Mouse (Mus musculus) forebrain, embryonic 10.5 days (tissue): ENCODE results near the gene Tmem102. TPM values are rescaled to one million over a fixed set of nuclear protein-coding genes. Genes with fewer than 3 reads are reported as not detected.

Source experiments
- DNase-seq: peaks from one replicate; pipeline ENCODE4 v3.0.0-alpha.2; 2017; ENCODE audit warnings: low spot score; ENCODE audit errors: extremely low spot score
- H3K27ac ChIP-seq: fragments of 300-500 bp; sonication (generic); 2 replicates; pipeline ENCODE4 v1.5.1; 2016; ENCODE audit warnings: mild to moderate bottlenecking
- H3K27me3 ChIP-seq: fragments of 300-500 bp; sonication (generic); 2 replicates; pipeline ENCODE4 v1.6.1; 2016; ENCODE audit warnings: mild to moderate bottlenecking; ENCODE audit not compliant: poor library complexity, severe bottlenecking
- H3K36me3 ChIP-seq: fragments of 300-500 bp; sonication (generic); replicated peaks from 2 replicates; pipeline ENCODE4 v1.6.1; 2016; ENCODE audit warnings: mild to moderate bottlenecking, moderate library complexity
- H3K4me1 ChIP-seq: fragments of 300-500 bp; sonication (generic); 2 replicates; pipeline ENCODE4 v1.6.1; 2016
- H3K4me3 ChIP-seq: fragments of 300-500 bp; sonication (generic); 2 replicates; pipeline ENCODE4 v1.5.1; 2016; ENCODE audit warnings: mild to moderate bottlenecking, moderate library complexity
- H3K9me3 ChIP-seq: fragments of 300-500 bp; sonication (generic); 2 replicates; pipeline ENCODE4 v1.6.1; 2016; ENCODE audit warnings: mild to moderate bottlenecking, moderate library complexity
- WGBS: fragments of 180-500 bp; shearing (Covaris S2); methylation state at CpG from one replicate; pipeline ENCODE4 v1.1.7; 2016; 5-methylcytosine and 5-hydroxymethylcytosine counted together
- polyA plus RNA-seq: library from polyadenylated mRNA; unstranded; fragments of >200 nt; fragmentation: Nextera tagmentation; extraction: Ambion mirVana; gene quantifications from 2 replicates; pipeline ENCODE4 v1.2.1, GENCODE M21; 2016

Tmem102 gene
- polyA plus RNA-seq, 1 experiment from 2014 or later, result 0.95 TPM

DNA sequence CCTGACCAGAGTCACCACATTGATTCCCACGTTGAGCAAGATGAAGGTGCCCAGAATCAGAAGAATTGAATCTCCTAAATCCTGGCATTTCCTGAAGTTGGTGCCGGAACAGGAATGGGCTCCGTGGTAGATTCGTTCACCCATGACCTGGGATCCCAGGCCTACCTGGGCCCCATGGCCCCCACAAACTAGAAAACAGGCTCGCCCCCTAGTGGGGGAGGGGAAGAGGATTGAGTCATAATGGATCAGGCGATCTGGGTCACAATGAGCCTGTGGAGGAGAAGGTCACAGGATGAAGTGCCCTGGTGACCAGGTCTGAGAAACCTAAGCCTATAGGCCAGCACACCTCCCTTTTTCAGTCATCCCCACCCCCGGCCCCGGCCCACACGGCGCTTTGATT is 9.7 kb upstream of the Tmem102 start, which contains the start of gene Gm39566:
Gm39566 (minus strand) TSS at position 144 of the 400 bp plus-strand sequence.
- Histone ChIP-seq H3K27me3 (no peaks in the 10 kb centered on the region), H3K4me3 (no peak within 1 kb of the TSS), H3K36me3 (no peaks in the 10 kb centered on the region), H3K9me3 (peaks cover 19% of the 10 kb centered on the region), H3K27ac (no peak within 1 kb of the TSS), H3K4me1 (no peaks in the 10 kb centered on the region)
- 65% methylated on average over 10 of the region's 10 CpGs for WGBS
- no peak for DNase-seq

DNA sequence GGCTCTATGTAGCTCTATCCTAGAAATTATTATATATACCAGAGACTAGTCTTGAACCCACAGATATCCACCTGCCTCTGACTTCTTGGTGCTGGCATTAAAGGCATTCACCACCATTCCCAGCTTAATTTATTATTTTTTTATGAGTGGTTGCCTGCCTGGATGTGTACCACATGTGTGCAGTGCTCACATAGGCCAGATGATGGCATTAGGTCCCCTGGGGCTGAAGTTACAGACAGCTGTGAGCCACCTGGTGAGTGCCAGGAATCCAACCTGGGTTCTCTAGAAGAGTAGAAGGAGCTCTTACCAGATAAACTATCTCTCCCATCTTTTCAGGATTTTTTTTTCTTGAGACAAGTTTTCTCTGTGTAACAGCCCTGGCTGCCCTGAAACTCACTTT is 4.9 kb upstream of the Tmem102 start:
- Histone ChIP-seq H3K27ac (no peak overlapping the region), H3K4me1 (peaks cover 4% of the 10 kb centered on the region; the same call in 1 of the 2 replicates), H3K9me3 (peaks cover 5% of the 10 kb centered on the region; the same call in 1 of the 2 replicates), H3K27me3 (peaks cover 28% of the 10 kb centered on the region), H3K36me3 (no peaks in the 10 kb centered on the region), H3K4me3 (no peak overlapping the region)
- DNase-seq, result no peak

DNA sequence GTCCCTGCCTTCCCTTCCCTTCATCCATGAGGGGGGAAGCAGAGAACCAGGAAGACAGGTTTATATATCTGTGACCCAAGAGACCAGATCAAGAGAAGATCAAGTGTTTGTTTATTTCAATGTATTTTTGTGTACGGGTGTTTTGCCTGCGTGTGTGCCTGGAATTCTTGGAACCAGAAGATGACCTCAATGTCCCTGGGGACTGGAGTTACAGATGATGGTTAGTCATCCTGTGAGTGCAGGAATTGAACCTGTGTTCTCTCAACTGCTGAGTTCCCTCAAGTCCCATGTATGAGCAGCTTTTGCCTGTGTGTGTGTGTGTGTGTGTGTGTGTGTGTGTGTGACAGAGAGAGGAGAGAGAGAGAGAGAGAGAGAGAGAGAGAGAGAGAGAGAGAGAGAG is 2.2 kb upstream of the Tmem102 start:
- Histone ChIP-seq H3K4me1 (peaks cover 30% of the 10 kb centered on the region), H3K36me3 (no peaks in the 10 kb centered on the region), H3K9me3 (peaks cover 5% of the 10 kb centered on the region; the same call in 1 of the 2 replicates), H3K4me3 (no peak overlapping the region), H3K27ac (no peak overlapping the region), H3K27me3 (peaks cover 55% of the 10 kb centered on the region)
- DNase-seq, result no peak
- WGBS, result 85% methylated on average over 2 of the region's 2 CpGs

DNA sequence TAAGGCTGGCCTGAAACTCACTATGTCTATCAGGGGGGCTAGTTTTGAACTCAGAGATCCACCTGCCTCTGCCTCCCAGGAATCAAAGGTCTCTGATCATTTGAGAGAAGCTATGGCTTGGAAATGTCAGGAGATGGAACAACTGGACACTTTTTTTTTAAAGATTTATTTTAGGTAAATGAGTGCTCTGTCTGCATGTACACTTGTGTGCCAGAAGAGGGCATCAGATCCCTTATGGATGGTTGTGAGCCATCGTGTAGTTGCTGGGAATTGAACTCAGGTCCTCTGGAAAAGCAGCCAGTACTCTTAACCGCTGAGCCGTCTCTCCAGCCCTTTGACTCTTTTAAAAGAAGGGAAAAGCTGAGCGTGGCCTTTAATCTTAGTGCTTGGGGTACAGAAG is 954 bp upstream of the Tmem102 start:
- peaks cover 67% of the 10 kb centered on the region for H3K27me3 ChIP-seq
- no peak overlapping the region for H3K4me3 ChIP-seq
- H3K4me1 ChIP-seq, result peaks cover 43% of the 10 kb centered on the region
- WGBS, result 78% methylated on average over 4 of the region's 4 CpGs
- no peak for DNase-seq
- no peak overlapping the region for H3K27ac ChIP-seq
- H3K9me3 ChIP-seq, result peaks cover 5% of the 10 kb centered on the region; the same call in 1 of the 2 replicates
- H3K36me3 ChIP-seq, result no peaks in the 10 kb centered on the region

DNA sequence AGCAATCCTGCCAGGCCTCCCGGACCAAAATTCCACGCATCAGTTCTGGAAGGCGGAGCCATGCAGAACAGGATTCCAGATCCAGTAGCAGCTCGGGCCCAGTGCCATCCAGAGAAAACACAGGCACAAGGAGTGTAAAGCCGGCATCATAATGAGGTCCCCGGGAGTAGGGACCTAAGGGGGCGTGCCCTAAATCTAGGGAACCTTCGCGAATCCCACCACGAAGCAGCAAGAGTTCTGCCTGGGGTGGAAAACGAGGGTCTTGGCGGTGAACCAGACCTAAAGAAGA is 828 bp downstream of the Tmem102 start:
- DNase-seq, result no peak
- Histone ChIP-seq H3K27ac (0 out of 2 replicates have a peak overlapping the region, but pooled peaks have one; percentile 20), H3K36me3 (no peaks in the 10 kb centered on the region), H3K9me3 (peaks cover 5% of the 10 kb centered on the region; the same call in 1 of the 2 replicates), H3K27me3 (peaks cover 85% of the 10 kb centered on the region), H3K4me1 (peaks cover 60% of the 10 kb centered on the region), H3K4me3 (peak overlapping the region; percentile 58; the same call in 1 of the 2 replicates)
- WGBS, result 4% methylated on average over 12 of the region's 12 CpGs

DNA sequence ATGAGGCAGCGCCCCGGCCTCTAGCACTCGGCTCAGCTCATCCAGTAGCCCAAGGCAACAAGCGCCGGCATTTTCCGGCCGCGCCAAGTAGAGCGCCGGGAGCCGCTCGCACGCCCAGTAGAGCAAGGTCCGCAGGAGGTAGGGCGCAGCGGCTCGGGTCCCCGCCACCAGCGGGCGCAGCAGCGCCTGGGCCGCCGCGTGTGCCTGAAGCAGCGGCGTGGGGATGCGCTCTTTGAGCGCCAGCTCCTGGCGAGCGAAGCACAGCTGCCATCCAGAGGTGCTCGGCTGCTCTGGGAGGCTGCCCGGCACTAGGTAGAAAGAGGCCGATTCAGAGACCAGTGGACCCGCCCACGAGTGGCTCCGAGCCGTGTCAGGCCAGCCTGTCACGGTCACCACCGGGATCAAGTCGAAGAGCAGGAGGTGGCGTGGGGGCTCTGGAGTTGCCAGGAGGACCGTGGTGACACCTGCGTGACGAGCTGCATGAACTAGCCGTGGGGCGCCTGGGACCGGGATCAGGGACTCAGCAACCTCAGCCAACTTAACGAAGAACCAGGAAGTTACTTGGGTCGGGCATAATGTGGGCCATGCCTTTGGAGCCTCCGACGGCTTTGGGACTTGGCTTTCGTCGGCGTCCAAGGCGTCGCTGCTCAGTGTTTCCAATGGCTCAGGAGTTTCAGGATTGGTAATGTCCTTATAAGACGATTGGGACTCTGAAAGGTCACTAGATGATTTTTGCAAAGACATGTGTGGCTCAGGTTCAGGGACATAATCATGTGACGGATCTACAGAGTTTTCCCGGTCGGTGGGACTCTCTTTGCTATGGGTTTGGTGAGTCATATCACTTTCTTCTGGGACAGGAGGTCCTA is 1.4 kb downstream of the Tmem102 start:
- DNase-seq, result peak; percentile 66
- peaks cover 66% of the 10 kb centered on the region for H3K4me1 ChIP-seq

DNA sequence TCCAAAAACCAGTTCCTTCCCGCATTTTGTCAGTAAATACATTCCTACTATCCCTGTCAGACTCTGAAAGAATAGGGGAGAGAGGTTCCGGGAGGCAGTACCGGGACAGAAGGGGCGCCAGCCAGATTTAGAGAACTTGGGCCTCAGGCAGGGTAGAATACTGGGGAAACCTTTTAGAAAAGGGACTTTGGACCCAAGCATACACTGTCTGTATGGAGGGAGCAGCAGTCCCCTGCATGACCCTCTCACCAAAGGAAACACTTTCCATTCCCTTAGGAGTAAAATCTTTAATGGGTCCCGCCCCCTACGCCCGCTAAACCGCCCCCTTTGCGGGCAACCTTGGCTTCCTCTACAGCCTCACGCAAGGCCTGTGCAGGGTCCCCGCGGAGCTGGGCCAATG is 2.1 kb downstream of the Tmem102 start:
- Histone ChIP-seq H3K9me3 (peaks cover 5% of the 10 kb centered on the region; the same call in 1 of the 2 replicates), H3K4me1 (peaks cover 69% of the 10 kb centered on the region), H3K4me3 (peak overlapping the region; percentile 58), H3K36me3 (no peaks in the 10 kb centered on the region), H3K27me3 (peaks cover 98% of the 10 kb centered on the region), H3K27ac (peak overlapping the region; percentile 72)
- no peak for DNase-seq
- WGBS, result under 1% methylated on average over 12 of the region's 12 CpGs

More for the DNA sequence above, 1.4 kb downstream of the Tmem102 start:
- Histone ChIP-seq H3K27ac (peak overlapping the region; percentile 72), H3K4me3 (peak overlapping the region; percentile 58), H3K27me3 (peaks cover 91% of the 10 kb centered on the region), H3K36me3 (no peaks in the 10 kb centered on the region), H3K9me3 (peaks cover 5% of the 10 kb centered on the region; the same call in 1 of the 2 replicates)
- 1% methylated on average over 60 of the region's 60 CpGs for WGBS

DNA sequence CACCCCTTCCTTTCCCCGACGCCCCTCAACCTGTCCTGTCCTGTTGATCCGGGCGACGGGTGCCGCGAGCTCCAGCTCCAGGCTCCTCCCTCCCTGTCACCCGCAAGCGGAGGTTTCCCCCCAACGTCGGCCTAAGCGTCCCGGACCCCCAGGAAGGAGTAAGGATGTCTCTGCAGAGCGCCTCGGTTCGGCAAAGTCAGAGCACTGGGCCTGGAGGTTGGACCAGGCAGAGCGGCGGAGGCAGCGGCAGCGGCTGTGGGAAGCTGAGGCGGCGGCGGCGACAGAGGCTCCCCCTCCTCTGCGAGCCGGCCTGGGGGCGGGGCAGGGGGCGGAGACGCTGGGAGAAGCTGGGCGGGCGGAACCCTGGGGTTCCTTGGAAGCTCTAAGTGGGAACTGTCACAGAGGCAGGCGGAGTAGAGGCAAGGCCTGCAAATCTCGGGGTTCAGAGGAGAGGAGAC is 2.7 kb downstream of the Tmem102 start:
- peak overlapping the region; percentile 58 for H3K4me3 ChIP-seq
- under 1% methylated on average over 33 of the region's 33 CpGs for WGBS
- H3K27me3 ChIP-seq, result peaks cover 99% of the 10 kb centered on the region
- H3K4me1 ChIP-seq, result peaks cover 69% of the 10 kb centered on the region
- peak; percentile 83 for DNase-seq
- no peaks in the 10 kb centered on the region for H3K36me3 ChIP-seq
- H3K9me3 ChIP-seq, result peaks cover 5% of the 10 kb centered on the region; the same call in 1 of the 2 replicates
- peak overlapping the region; percentile 73 for H3K27ac ChIP-seq

DNA sequence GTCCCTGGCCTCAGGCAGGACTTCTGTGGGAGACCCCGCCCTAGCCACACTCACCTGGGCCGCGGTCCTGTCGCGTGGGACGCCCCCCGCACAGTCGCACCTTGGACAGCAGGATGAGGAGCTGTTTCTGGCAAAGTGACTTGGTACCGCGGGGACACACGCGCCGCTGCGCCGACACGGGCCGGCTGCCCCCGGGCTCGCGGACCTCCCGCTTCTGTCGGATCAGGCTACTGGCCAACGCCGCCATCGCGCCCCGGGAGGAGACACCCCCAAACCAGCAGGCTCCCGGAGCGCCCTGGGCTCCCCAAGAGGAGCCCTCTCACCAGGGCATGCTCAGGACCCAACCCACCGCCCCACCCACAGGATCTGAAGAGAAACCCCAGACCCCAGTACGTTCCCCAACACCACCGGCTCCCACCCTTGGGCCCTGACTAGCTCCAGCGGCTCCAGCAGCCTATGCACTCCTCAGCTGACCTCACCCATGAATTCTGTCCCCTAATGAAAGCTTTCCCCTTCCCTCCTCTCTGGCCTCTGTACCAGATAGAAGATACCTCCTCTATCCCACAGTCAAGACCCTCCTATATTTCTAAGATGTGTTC is 3.9 kb downstream of the Tmem102 start, which contains the start of gene Fgf11:
Fgf11 (minus strand) TSS at position 479 of the 599 bp plus-strand sequence.
- Histone ChIP-seq H3K27me3 (peaks cover 100% of the 10 kb centered on the region), H3K9me3 (peaks cover 3% of the 10 kb centered on the region; the same call in 1 of the 2 replicates), H3K4me3 (peak within 1 kb of the TSS; percentile 58), H3K36me3 (no peaks in the 10 kb centered on the region), H3K4me1 (peaks cover 69% of the 10 kb centered on the region), H3K27ac (peak within 1 kb of the TSS; percentile 95)
- 1% methylated on average over 33 of the region's 33 CpGs for WGBS
- DNase-seq, result no peak

DNA sequence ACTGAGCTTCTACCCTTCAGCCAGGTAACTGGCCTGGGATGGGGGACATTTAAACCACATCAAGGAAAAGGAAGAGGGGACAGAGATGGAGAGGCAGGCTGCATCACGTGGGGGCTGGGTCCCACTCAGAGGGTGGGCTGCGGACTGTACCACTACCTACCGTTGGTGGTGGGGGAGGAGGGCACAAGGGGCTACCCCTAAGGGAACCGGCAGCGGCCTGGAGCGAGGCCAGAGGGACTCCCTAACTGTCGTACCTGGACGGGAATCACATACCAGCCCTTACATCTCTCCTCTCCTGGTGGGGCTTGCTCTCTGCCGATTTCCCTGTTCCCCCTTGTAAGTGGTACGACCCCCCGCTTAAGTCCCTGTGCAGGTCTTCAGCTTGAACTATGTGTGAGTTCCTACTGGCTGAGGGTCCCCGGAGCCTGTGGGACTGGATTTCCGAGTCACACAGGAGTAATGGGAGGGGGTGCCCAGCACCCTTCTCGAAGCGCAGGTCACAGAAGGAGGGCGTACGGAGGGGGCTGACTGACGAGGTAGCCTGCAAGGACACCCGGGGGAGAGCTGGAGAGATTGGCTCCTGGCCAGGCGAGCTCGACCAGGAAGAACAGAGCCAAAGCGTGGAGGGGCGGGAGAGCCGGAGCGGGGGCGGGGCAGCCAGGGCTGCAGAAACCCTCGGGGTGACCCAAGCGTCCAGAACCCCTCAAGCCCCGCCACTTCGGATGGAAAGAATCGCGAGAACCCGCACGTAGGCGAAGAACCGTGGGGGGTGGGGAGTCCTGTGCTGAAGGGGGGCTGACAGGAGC is 4.8 kb downstream of the Tmem102 start:
- under 1% methylated on average over 36 of the region's 36 CpGs for WGBS
- DNase-seq, result peak; percentile 84
- Histone ChIP-seq H3K27ac (peak overlapping the region; percentile 95), H3K4me1 (peaks cover 75% of the 10 kb centered on the region), H3K27me3 (peaks cover 100% of the 10 kb centered on the region), H3K36me3 (no peaks in the 10 kb centered on the region), H3K4me3 (peak overlapping the region; percentile 58), H3K9me3 (no peaks in the 10 kb centered on the region)

DNA sequence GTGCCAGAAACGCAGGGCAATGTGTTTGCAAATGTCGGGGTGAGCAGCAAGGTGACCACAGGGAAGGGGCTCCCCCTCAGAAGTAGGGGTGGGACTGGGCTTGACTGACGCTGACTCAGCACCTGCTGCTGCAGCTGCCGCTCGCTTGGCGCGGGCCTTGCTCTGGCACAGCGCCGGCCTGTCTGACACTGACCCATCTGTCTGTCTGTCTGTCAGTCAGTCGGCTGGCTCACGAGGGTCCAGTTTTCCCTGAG is 5.4 kb downstream of the Tmem102 start:
- H3K4me1 ChIP-seq, result peaks cover 75% of the 10 kb centered on the region
- H3K4me3 ChIP-seq, result peak overlapping the region; percentile 58
- DNase-seq, result no peak
- no peaks in the 10 kb centered on the region for H3K36me3 ChIP-seq
- H3K27me3 ChIP-seq, result peaks cover 97% of the 10 kb centered on the region
- WGBS, result 0% methylated on average over 11 of the region's 11 CpGs
- peak overlapping the region; percentile 95 for H3K27ac ChIP-seq
- H3K9me3 ChIP-seq, result no peaks in the 10 kb centered on the region

DNA sequence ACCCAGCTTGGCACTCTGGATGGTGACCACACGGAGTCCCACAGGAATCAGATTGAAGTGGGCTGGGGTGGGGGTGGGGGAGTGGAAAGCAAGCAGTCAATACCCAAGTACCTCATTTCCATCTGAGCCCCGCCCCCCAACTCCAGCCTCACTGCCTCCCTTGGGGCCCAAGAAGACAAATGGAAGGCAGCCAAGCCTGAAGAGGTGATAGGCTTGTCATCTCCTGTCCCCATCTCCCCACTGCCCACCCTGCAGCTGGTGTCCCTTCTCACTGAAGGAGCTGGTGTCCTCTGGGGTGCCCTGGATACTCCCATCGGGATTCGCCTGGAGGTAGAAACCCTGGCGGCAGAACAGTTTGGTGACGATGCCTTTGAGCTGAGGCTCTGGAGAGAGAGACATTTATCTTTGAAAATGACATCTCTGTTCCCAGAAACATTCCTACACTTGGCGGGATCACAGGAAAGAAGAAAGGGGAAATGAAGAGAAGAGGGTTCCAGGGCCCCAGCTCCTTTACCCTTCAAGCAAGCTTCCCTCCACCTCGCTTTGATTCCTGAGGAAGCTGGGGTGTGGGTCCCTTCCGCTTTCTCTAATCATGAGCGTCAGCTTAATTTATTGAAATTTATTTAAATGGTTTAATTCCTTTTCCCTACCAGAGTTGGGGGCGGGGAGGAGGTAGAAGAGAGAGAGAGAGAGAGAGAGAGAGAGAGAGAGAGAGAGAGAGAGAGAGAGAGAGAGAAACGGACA is 5.9 kb downstream of the Tmem102 start:
- no peaks in the 10 kb centered on the region for H3K36me3 ChIP-seq
- DNase-seq, result no peak
- peak overlapping the region; percentile 95 for H3K27ac ChIP-seq
- peak overlapping the region; percentile 58 for H3K4me3 ChIP-seq
- no peaks in the 10 kb centered on the region for H3K9me3 ChIP-seq
- peaks cover 97% of the 10 kb centered on the region for H3K27me3 ChIP-seq
- WGBS, result 26% methylated on average over 12 of the region's 12 CpGs
- H3K4me1 ChIP-seq, result peaks cover 71% of the 10 kb centered on the region
